Mouse (Mus musculus) neutrophil, adult 83 days (primary cell): Measurements from ENCODE around the gene Aadacl4. TPM values are rescaled to one million over a fixed set of nuclear protein-coding genes. Genes with fewer than 3 reads are reported as not detected.

Experiments
- total RNA-seq, 2 experiments: library from RNA; stranded (reverse); gene quantifications; one replicate each; pipeline ENCODE4 v1.2.4; 2023

Gene Aadacl4
- total RNA-seq, result not detected

GRCm38 (mm10) chr4:144613407-144613806 is at the start of gene Aadacl4:
Gene Aadacl4 (plus strand): TSS chr4:144613707.

GRCm38 (mm10) chr4:144565034-144565433 is 48.5 kb upstream of the Aadacl4 start, which contains the start of gene Gm13124:
Gene Gm13124 (minus strand): TSS chr4:144565134.

Other genes with a start within 250 kb of the Aadacl4 start
- not detected for gene Pramef20, start 235.8 kb upstream of the Aadacl4 start, total RNA-seq
- not detected for gene Pramef12, start 205.2 kb upstream of the Aadacl4 start, total RNA-seq
- gene 1700012P22Rik, start 174.9 kb upstream of the Aadacl4 start, total RNA-seq, result not detected
- gene Gm9944, start 160.4 kb upstream of the Aadacl4 start, total RNA-seq, result not detected
- gene Aadacl3, start 150.0 kb upstream of the Aadacl4 start, total RNA-seq, result not detected
- gene 9430007A20Rik, start 93.9 kb upstream of the Aadacl4 start, total RNA-seq, result not detected
- not detected for gene Gm13124, start 48.6 kb upstream of the Aadacl4 start, total RNA-seq
- not detected for gene Gm436, start 72.7 kb downstream of the Aadacl4 start, total RNA-seq
- not detected for gene Gm13178, start 107.7 kb downstream of the Aadacl4 start, total RNA-seq
- not detected for gene Gm438, start 172.9 kb downstream of the Aadacl4 start, total RNA-seq